Mouse (Mus musculus) CH12.LX (cell line): ENCODE measurements around the gene Nrm. TPM values are rescaled to one million over a fixed set of nuclear protein-coding genes. Genes with fewer than 3 reads are reported as not detected.

ENCODE experiments used
- DNase-seq: peaks from one replicate; pipeline ENCODE4 v3.0.0-alpha.2; 2013; ENCODE audit errors: extremely low read depth
- H3K27ac ChIP-seq: 2 replicates; pipeline ENCODE4 v1.5.1; 2012; ENCODE audit warnings: low read depth, mild to moderate bottlenecking, control low read depth, moderate library complexity; ENCODE audit not compliant: insufficient read depth
- H3K27me3 ChIP-seq: replicated peaks from 2 replicates; pipeline ENCODE3; 2012; ENCODE audit warnings: inconsistent platforms
- H3K36me3 ChIP-seq, 2 experiments: replicated peaks in 1 of 2; 2 replicates each; pipeline versions ENCODE3 to v1.6.1; 2012; ENCODE audit warnings: inconsistent platforms in 1 of 2, low read length in 1 of 2, mild to moderate bottlenecking in 1 of 2, mixed read lengths in 1 of 2, moderate library complexity in 1 of 2; ENCODE audit not compliant: control insufficient read depth in 1 of 2, insufficient read depth in 1 of 2
- H3K4me1 ChIP-seq, 2 experiments: 2 replicates each; pipeline ENCODE4 v1.6.1; 2012; ENCODE audit warnings: inconsistent platforms in 1 of 2, moderate library complexity in 1 of 2; ENCODE audit not compliant: insufficient read depth in 2 of 2, control insufficient read depth in 1 of 2
- H3K4me2 ChIP-seq: 2 replicates; pipeline ENCODE4 v1.6.1; 2012; ENCODE audit warnings: low read depth, mild to moderate bottlenecking, control low read depth; ENCODE audit not compliant: poor library complexity, insufficient read depth, severe bottlenecking
- H3K4me3 ChIP-seq, 3 experiments: fragments of 150-350 bp in 1 of 3; sonication (generic) in 1 of 3; replicated peaks in 1 of 3; 2 replicates each; pipeline versions ENCODE3 to v1.5.1; 2011 to 2012; ENCODE audit warnings: low read depth in 2 of 3, low read length in 2 of 3, mild to moderate bottlenecking in 2 of 3, moderate library complexity in 2 of 3, control low read depth in 1 of 3, improper control_type of control experiment in 1 of 3, inconsistent platforms in 1 of 3, mixed read lengths in 1 of 3; ENCODE audit not compliant: poor library complexity in 1 of 3
- H3K79me2 ChIP-seq: replicated peaks from 2 replicates; pipeline ENCODE4 v1.6.1; 2012; ENCODE audit warnings: mild to moderate bottlenecking, moderate library complexity; ENCODE audit not compliant: control insufficient read depth, poor library complexity, insufficient read depth, severe bottlenecking; ENCODE audit errors: extremely low read depth
- H3K9ac ChIP-seq: 2 replicates; pipeline ENCODE4 v1.6.1; 2012; ENCODE audit warnings: low read depth, mild to moderate bottlenecking, control low read depth, moderate library complexity; ENCODE audit not compliant: insufficient read depth
- H3K9me3 ChIP-seq: replicated peaks from 2 replicates; pipeline ENCODE3; 2012; ENCODE audit warnings: low read length, inconsistent platforms, mixed read lengths
- CHD1 ChIP-seq: IDR thresholded peaks from 2 replicates; pipeline ENCODE4 v1.6.1; 2012; ENCODE audit warnings: low read depth, low read length, improper control_type of control experiment, inconsistent platforms
- CHD2 ChIP-seq: IDR thresholded peaks from 2 replicates; pipeline ENCODE4 v1.6.1; 2011; ENCODE audit warnings: low read length, improper control_type of control experiment
- CTCF ChIP-seq, 2 experiments: IDR thresholded peaks in 1 of 2; conservative IDR thresholded peaks in 1 of 2; 2 replicates each; pipeline ENCODE4 v1.5.1; 2011 to 2012; ENCODE audit warnings: low read depth in 2 of 2, low read length in 2 of 2, improper control_type of control experiment in 1 of 2, inconsistent platforms in 1 of 2, mild to moderate bottlenecking in 1 of 2, moderate library complexity in 1 of 2
- EP300 ChIP-seq: IDR thresholded peaks from 2 replicates; pipeline ENCODE4 v1.6.1; 2011; ENCODE audit warnings: low read length, improper control_type of control experiment
- ETS1 ChIP-seq: conservative IDR thresholded peaks from 2 replicates; pipeline ENCODE4 v1.6.1; 2012; ENCODE audit warnings: low read depth, mild to moderate bottlenecking, inconsistent platforms, low read length, improper control_type of control experiment, moderate library complexity
- HCFC1 ChIP-seq: IDR thresholded peaks from 2 replicates; pipeline ENCODE4 v1.6.1; 2012; ENCODE audit warnings: low read depth, mild to moderate bottlenecking, inconsistent platforms, low read length, improper control_type of control experiment
- IRF4 ChIP-seq: IDR thresholded peaks from 2 replicates; pipeline ENCODE4 v1.6.1; 2014; ENCODE audit warnings: low read depth, mild to moderate bottlenecking, inconsistent platforms, low read length, improper control_type of control experiment
- JUN ChIP-seq: IDR thresholded peaks from 2 replicates; pipeline ENCODE4 v1.6.1; 2011; ENCODE audit warnings: low read depth, mild to moderate bottlenecking, low read length, improper control_type of control experiment, moderate library complexity; ENCODE audit not compliant: insufficient read depth
- JUND ChIP-seq: conservative IDR thresholded peaks from 2 replicates; pipeline ENCODE4 v1.6.1; 2011; ENCODE audit warnings: low read depth, low read length, improper control_type of control experiment
- MAFK ChIP-seq: IDR thresholded peaks from 2 replicates; pipeline ENCODE4 v1.6.1; 2011; ENCODE audit warnings: low read length, improper control_type of control experiment; ENCODE audit not compliant: insufficient replicate concordance
- MEF2A ChIP-seq: IDR thresholded peaks from 2 replicates; pipeline ENCODE4 v1.6.1; 2014; ENCODE audit warnings: low read depth, mild to moderate bottlenecking, inconsistent platforms, low read length, improper control_type of control experiment, borderline replicate concordance
- MYC ChIP-seq: IDR thresholded peaks from 2 replicates; pipeline ENCODE4 v1.6.1; 2011; ENCODE audit warnings: low read depth, mild to moderate bottlenecking, improper control_type of control experiment, low read length
- NRF1 ChIP-seq: IDR thresholded peaks from 2 replicates; pipeline ENCODE4 v1.6.1; 2014; ENCODE audit warnings: low read depth, mild to moderate bottlenecking, inconsistent platforms, low read length, improper control_type of control experiment, moderate library complexity
- PAX5 ChIP-seq: IDR thresholded peaks from 2 replicates; pipeline ENCODE4 v1.6.1; 2012; ENCODE audit warnings: low read length, inconsistent platforms, mixed read lengths
- POLR2AphosphoS2 ChIP-seq: IDR thresholded peaks from 2 replicates; pipeline ENCODE4 v1.6.1; 2011; ENCODE audit warnings: low read depth, low read length, improper control_type of control experiment
- RAD21 ChIP-seq: IDR thresholded peaks from 2 replicates; pipeline ENCODE4 v1.6.1; 2011; ENCODE audit warnings: low read depth, mild to moderate bottlenecking, low read length, improper control_type of control experiment, moderate library complexity
- SMC3 ChIP-seq: IDR thresholded peaks from 2 replicates; pipeline ENCODE4 v1.6.1; 2011; ENCODE audit warnings: low read depth, low read length, improper control_type of control experiment
- UBTF ChIP-seq: IDR thresholded peaks from 2 replicates; pipeline ENCODE4 v1.6.1; 2012; ENCODE audit warnings: low read depth, mild to moderate bottlenecking, inconsistent platforms, low read length, improper control_type of control experiment, moderate library complexity
- USF1 ChIP-seq: IDR thresholded peaks from 2 replicates; pipeline ENCODE4 v1.6.1; 2014; ENCODE audit warnings: low read depth, mild to moderate bottlenecking, inconsistent platforms, low read length, improper control_type of control experiment
- USF2 ChIP-seq: conservative IDR thresholded peaks from 2 replicates; pipeline ENCODE4 v1.6.1; 2011; ENCODE audit warnings: low read depth, low read length, improper control_type of control experiment
- ZKSCAN1 ChIP-seq: IDR thresholded peaks from 2 replicates; pipeline ENCODE4 v1.6.1; 2012; ENCODE audit warnings: low read depth, inconsistent platforms, low read length, improper control_type of control experiment, borderline replicate concordance
- ZNF384 ChIP-seq: IDR thresholded peaks from 2 replicates; pipeline ENCODE4 v1.6.1; 2012; ENCODE audit warnings: low read depth, low read length, improper control_type of control experiment, inconsistent platforms
- dilution Hi-C: fragments of 300-500 bp; cut with MboI; formaldehyde crosslinking; loops from 2 replicates; pipeline ENCODE4 v1.14.3; 2020; ENCODE audit warnings: low sequenced_read_pairs; ENCODE audit not compliant: extremely low pct_unique_long_range_greater_than_20kb, extremely low pct_ligation_motif_present
- in situ Hi-C: fragments of 300-500 bp; cut with MboI; formaldehyde crosslinking; loops from 3 replicates; pipeline ENCODE4 v1.14.3; 2019; ENCODE audit warnings: low sequenced_read_pairs, low pct_ligation_motif_present, low pct_unique_long_range_greater_than_20kb, mixed read lengths
- polyA plus RNA-seq: library from polyadenylated mRNA; unstranded; fragments of >175 nt; gene quantifications from 2 replicates; pipeline ENCODE4 v1.2.1, GENCODE M21; 2012; ENCODE audit warnings: low read depth; ENCODE audit not compliant: insufficient read length
- total RNA-seq, 2 experiments: library from RNA; depleted of rRNA; stranded (reverse); fragments of 300-350 nt in 1 of 2; fragments of >200 nt in 1 of 2; gene quantifications; 2 replicates each; pipeline ENCODE4 v1.2.3; 2012 to 2014

Nrm gene
- total and polyA plus RNA-seq, 3 experiments: 12.1 to 16.7 (median 15.4) TPM

DNA sequence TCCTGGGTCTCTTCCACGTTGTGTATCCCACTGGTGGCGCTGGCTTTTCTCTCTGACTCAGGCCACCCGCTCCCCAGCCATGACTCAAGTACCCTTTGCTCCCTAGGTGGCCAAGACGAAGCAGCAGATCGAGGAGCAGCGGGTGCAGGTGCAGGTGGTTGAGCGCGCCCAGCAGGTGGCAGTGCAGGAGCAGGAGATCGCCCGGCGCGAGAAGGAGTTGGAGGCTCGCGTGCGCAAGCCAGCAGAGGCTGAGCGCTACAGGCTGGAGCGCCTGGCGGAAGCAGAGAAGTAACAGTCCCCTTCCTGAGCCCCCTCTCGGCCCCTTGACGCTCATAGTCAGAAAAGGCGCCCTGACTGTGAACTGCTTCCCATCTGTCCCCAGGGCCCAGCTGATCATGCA, 31.4 kb upstream of the Nrm start:
- H3K9me3 ChIP-seq: peaks cover 7% of the 10 kb centered on the region
- H3K79me2 ChIP-seq: peaks cover 5% of the 10 kb centered on the region
- in situ Hi-C loops: loop anchor here (5.0 kb wide), 1 partner anchor 87 kb away; no protein-coding TSS in a partner anchor
- no peak for DNase-seq
- H3K4me3 ChIP-seq: no peak overlapping the region
- peaks cover 0 to 11% of the 10 kb centered on the region in 2 experiments; a peak in 2 of 4 replicates for H3K4me1 ChIP-seq
- TF ChIP-seq IRF4 (no peak), JUN (no peak), CHD1 (no peak), PAX5 (no peak), HCFC1 (no peak), POLR2AphosphoS2 (no peak), MYC (no peak), ZKSCAN1 (no peak), USF2 (no peak), ZNF384 (no peak), ETS1 (no peak), MEF2A (no peak), EP300 (no peak), JUND (no peak), SMC3 (peak; percentile 49), NRF1 (peak; percentile 41), CTCF (conservative IDR thresholded peaks at IDR 0.05 in 1 of 2, IDR thresholded peaks at IDR 0.05 in 1 of 2; ENCODE audit: low read depth in 2 of 2, low read length in 2 of 2) (peak in 1 of 2 experiments; percentile 65; a peak in 2 of 4 replicates), CHD2 (no peak), MAFK (no peak), UBTF (no peak), RAD21 (peak; percentile 41), USF1 (no peak)
- TF ChIP-seq, all 38 proteins: peak for 4
- H3K9ac ChIP-seq: no peak overlapping the region
- dilution Hi-C loops: no loop called here
- H3K27me3 ChIP-seq: no peaks in the 10 kb centered on the region
- H3K4me2 ChIP-seq: no peak overlapping the region
- H3K27ac ChIP-seq: no peak overlapping the region
- H3K36me3 ChIP-seq: peaks cover 48 to 92% of the 10 kb centered on the region in 2 experiments
